Mouse (Mus musculus): ENCODE results near the gene Nckap5l.
"Not testable (repeated sequence)": the region's sequence is repeated elsewhere in the genome, so short reads cannot be mapped to it uniquely, and the experiment has no call there.

Nckap5l gene

GRCm38 (mm10) chr15:99469736-99470135 lies 12.2 kb upstream of the Nckap5l start:
- in situ Hi-C loops (cut with MboI, MseI), result loop anchor here (5.0 kb wide), 1 partner anchor 37 kb away; no protein-coding TSS in a partner anchor

GRCm38 (mm10) chr15:99469067-99469466 lies 11.5 kb upstream of the Nckap5l start:
- in situ Hi-C loops (cut with MboI, MseI), result loop anchor here (5.0 kb wide), 1 partner anchor 37 kb away; no protein-coding TSS in a partner anchor

GRCm38 (mm10) chr15:99463194-99463593 lies 5.6 kb upstream of the Nckap5l start:
- in situ Hi-C loops (cut with MboI, MseI), result no loop called here

- in situ Hi-C loops (cut with MboI, MseI), result loop anchor here (5.0 kb wide), 1 partner anchor 715 kb away; no protein-coding TSS in a partner anchor
Measured at GRCm38 (mm10) chr15:99456963-99457605, 464 bp downstream of the Nckap5l start.

GRCm38 (mm10) chr15:99456338-99456962 lies 1.1 kb downstream of the Nckap5l start:
- in situ Hi-C loops (cut with MboI, MseI), result loop anchor here (5.0 kb wide), 1 partner anchor 714 kb away; no protein-coding TSS in a partner anchor

- in situ Hi-C loops (cut with MboI, MseI), result loop anchor here (5.0 kb wide), 1 partner anchor 713 kb away; no protein-coding TSS in a partner anchor
Measured at GRCm38 (mm10) chr15:99455415-99455814, 2.1 kb downstream of the Nckap5l start.

- in situ Hi-C loops (cut with MboI, MseI), result loop anchor here (5.0 kb wide), 1 partner anchor 712 kb away; no protein-coding TSS in a partner anchor
Measured at GRCm38 (mm10) chr15:99454585-99455279, 2.8 kb downstream of the Nckap5l start.

- in situ Hi-C loops (cut with MboI, MseI), result no loop called here
Measured at GRCm38 (mm10) chr15:99453153-99453900, 4.2 kb downstream of the Nckap5l start.

- in situ Hi-C loops (cut with MboI, MseI), result no loop called here
Measured at GRCm38 (mm10) chr15:99449751-99450280, 7.7 kb downstream of the Nckap5l start.

- in situ Hi-C loops (cut with MboI, MseI), result no loop called here
Measured at GRCm38 (mm10) chr15:99449131-99449750, 8.3 kb downstream of the Nckap5l start.

GRCm38 (mm10) chr15:99446136-99446535 lies 11.4 kb downstream of the Nckap5l start:
- in situ Hi-C loops (cut with MboI, MseI), result not testable (repeated sequence)

GRCm38 (mm10) chr15:99445567-99445966 lies 12.0 kb downstream of the Nckap5l start:
- in situ Hi-C loops (cut with MboI, MseI), result no loop called here

GRCm38 (mm10) chr15:99442358-99442757 lies 15.2 kb downstream of the Nckap5l start:
- in situ Hi-C loops (cut with MboI, MseI), result no loop called here

- in situ Hi-C loops (cut with MboI, MseI), result no loop called here
Measured at GRCm38 (mm10) chr15:99440816-99441457, 16.6 kb downstream of the Nckap5l start.

- in situ Hi-C loops (cut with MboI, MseI), result no loop called here
Measured at GRCm38 (mm10) chr15:99440112-99440815, 17.3 kb downstream of the Nckap5l start.

- in situ Hi-C loops (cut with MboI, MseI), result no loop called here
Measured at GRCm38 (mm10) chr15:99438966-99439698, 18.4 kb downstream of the Nckap5l start.

- in situ Hi-C loops (cut with MboI, MseI), result loop anchor here (5.0 kb wide), 1 partner anchor 33 kb away; no protein-coding TSS in a partner anchor
Measured at GRCm38 (mm10) chr15:99433913-99434312, 23.6 kb downstream of the Nckap5l start.

GRCm38 (mm10) chr15:99433081-99433718 lies 24.3 kb downstream of the Nckap5l start:
- in situ Hi-C loops (cut with MboI, MseI), result loop anchor here (5.0 kb wide), 1 partner anchor 34 kb away; no protein-coding TSS in a partner anchor

Data from regulatory T cell (primary cell).